Mouse (Mus musculus): ENCODE measurements around the gene Rere. TPM values are rescaled to one million over a fixed set of nuclear protein-coding genes. Genes with fewer than 3 reads are reported as not detected.

Gene Rere
- polyA plus RNA-seq (2012) = 3.1 and 3.5 TPM in 2 replicates

GRCm38 (mm10) chr4:150281018-150281761, at the start of gene Rere:
TSS of gene Rere (plus strand) at chr4:150281646.
- TF ChIP-seq TAL1 (IDR thresholded peaks at IDR 0.05; ENCODE audit: low read length) (no peak), GATA1 (IDR thresholded peaks at IDR 0.05; ENCODE audit: low read length) (no peak)
- H3K36me3 ChIP-seq (ENCODE audit: control insufficient read depth) = no peaks in the 10 kb centered on the region
- H3K9me3 ChIP-seq (ENCODE audit: control insufficient read depth, low read length) = no peaks in the 10 kb centered on the region
- peak within 1 kb of the TSS; percentile 90 for H3K4me3 ChIP-seq (replicated peaks)
- H3K4me1 ChIP-seq (ENCODE audit: control insufficient read depth) = peaks cover 28% of the 10 kb centered on the region
- H3K27me3 ChIP-seq (ENCODE audit: control insufficient read depth) = no peaks in the 10 kb centered on the region

- Histone ChIP-seq H3K4me1 (ENCODE audit: control insufficient read depth) (peaks cover 23% of the 10 kb centered on the region), H3K4me3 (replicated peaks) (no peak overlapping the region), H3K9me3 (ENCODE audit: control insufficient read depth, low read length) (no peaks in the 10 kb centered on the region), H3K36me3 (ENCODE audit: control insufficient read depth) (no peaks in the 10 kb centered on the region), H3K27me3 (ENCODE audit: control insufficient read depth) (peaks cover 12% of the 10 kb centered on the region)
- no peak for TF ChIP-seq GATA1 (IDR thresholded peaks at IDR 0.05; ENCODE audit: low read length)
- TF ChIP-seq TAL1 (IDR thresholded peaks at IDR 0.05; ENCODE audit: low read length) = no peak
Measured at GRCm38 (mm10) chr4:150231871-150232270, 49.6 kb upstream of the Rere start.

GRCm38 (mm10) chr4:150234599-150235327, 46.7 kb upstream of the Rere start:
- Histone ChIP-seq H3K36me3 (ENCODE audit: control insufficient read depth) (peaks cover 8% of the 10 kb centered on the region), H3K27me3 (ENCODE audit: control insufficient read depth) (peaks cover 12% of the 10 kb centered on the region), H3K9me3 (ENCODE audit: control insufficient read depth, low read length) (no peaks in the 10 kb centered on the region), H3K4me1 (ENCODE audit: control insufficient read depth) (peaks cover 50% of the 10 kb centered on the region), H3K4me3 (replicated peaks) (no peak overlapping the region)
- TF ChIP-seq TAL1 (IDR thresholded peaks at IDR 0.05; ENCODE audit: low read length) (no peak), GATA1 (IDR thresholded peaks at IDR 0.05; ENCODE audit: low read length) (no peak)

GRCm38 (mm10) chr4:150235585-150235984, 45.9 kb upstream of the Rere start:
- Histone ChIP-seq H3K27me3 (ENCODE audit: control insufficient read depth) (peaks cover 12% of the 10 kb centered on the region), H3K4me3 (replicated peaks) (no peak overlapping the region), H3K9me3 (ENCODE audit: control insufficient read depth, low read length) (no peaks in the 10 kb centered on the region), H3K36me3 (ENCODE audit: control insufficient read depth) (peaks cover 13% of the 10 kb centered on the region), H3K4me1 (ENCODE audit: control insufficient read depth) (peaks cover 53% of the 10 kb centered on the region)
- TF ChIP-seq GATA1 (IDR thresholded peaks at IDR 0.05; ENCODE audit: low read length) = no peak
- TF ChIP-seq TAL1 (IDR thresholded peaks at IDR 0.05; ENCODE audit: low read length) = no peak

- peak overlapping the region; percentile 90 for H3K4me3 ChIP-seq (replicated peaks)
- H3K4me1 ChIP-seq (ENCODE audit: control insufficient read depth) = peaks cover 54% of the 10 kb centered on the region
- no peaks in the 10 kb centered on the region for H3K9me3 ChIP-seq (ENCODE audit: control insufficient read depth, low read length)
- TF ChIP-seq GATA1 (IDR thresholded peaks at IDR 0.05; ENCODE audit: low read length) (no peak), TAL1 (IDR thresholded peaks at IDR 0.05; ENCODE audit: low read length) (no peak)
- H3K36me3 ChIP-seq (ENCODE audit: control insufficient read depth) = peaks cover 18% of the 10 kb centered on the region
- H3K27me3 ChIP-seq (ENCODE audit: control insufficient read depth) = peaks cover 8% of the 10 kb centered on the region
Measured at GRCm38 (mm10) chr4:150236031-150236430, 45.4 kb upstream of the Rere start.

- Histone ChIP-seq H3K9me3 (ENCODE audit: control insufficient read depth, low read length) (no peaks in the 10 kb centered on the region), H3K4me1 (ENCODE audit: control insufficient read depth) (peaks cover 57% of the 10 kb centered on the region), H3K36me3 (ENCODE audit: control insufficient read depth) (peaks cover 26% of the 10 kb centered on the region), H3K27me3 (ENCODE audit: control insufficient read depth) (peaks cover 4% of the 10 kb centered on the region), H3K4me3 (replicated peaks) (peak within 1 kb of the TSS; percentile 90)
- TF ChIP-seq GATA1 (IDR thresholded peaks at IDR 0.05; ENCODE audit: low read length) = no peak
- TF ChIP-seq TAL1 (IDR thresholded peaks at IDR 0.05; ENCODE audit: low read length) = no peak
Measured at GRCm38 (mm10) chr4:150236521-150237481, 44.6 kb upstream of the Rere start, which contains the start of gene Eno1. TSS of gene Eno1 (plus strand) at chr4:150236721.

- Histone ChIP-seq H3K27me3 (ENCODE audit: control insufficient read depth) (no peaks in the 10 kb centered on the region), H3K36me3 (ENCODE audit: control insufficient read depth) (peaks cover 36% of the 10 kb centered on the region), H3K9me3 (ENCODE audit: control insufficient read depth, low read length) (no peaks in the 10 kb centered on the region), H3K4me1 (ENCODE audit: control insufficient read depth) (peaks cover 57% of the 10 kb centered on the region), H3K4me3 (replicated peaks) (peak overlapping the region; percentile 90)
- no peak for TF ChIP-seq TAL1 (IDR thresholded peaks at IDR 0.05; ENCODE audit: low read length)
- TF ChIP-seq GATA1 (IDR thresholded peaks at IDR 0.05; ENCODE audit: low read length) = peak; percentile 19; the same call in 1 of the 2 replicates
Measured at GRCm38 (mm10) chr4:150237636-150238361, 43.6 kb upstream of the Rere start.

GRCm38 (mm10) chr4:150238433-150239086, 42.9 kb upstream of the Rere start:
- Histone ChIP-seq H3K4me1 (ENCODE audit: control insufficient read depth) (peaks cover 57% of the 10 kb centered on the region), H3K4me3 (replicated peaks) (peak overlapping the region; percentile 90), H3K36me3 (ENCODE audit: control insufficient read depth) (peaks cover 43% of the 10 kb centered on the region), H3K27me3 (ENCODE audit: control insufficient read depth) (no peaks in the 10 kb centered on the region), H3K9me3 (ENCODE audit: control insufficient read depth, low read length) (no peaks in the 10 kb centered on the region)
- TF ChIP-seq GATA1 (IDR thresholded peaks at IDR 0.05; ENCODE audit: low read length) = no peak
- TF ChIP-seq TAL1 (IDR thresholded peaks at IDR 0.05; ENCODE audit: low read length) = no peak

Data from erythroblast, embryonic 14.5 days (primary cell).